Mouse (Mus musculus): ENCODE data around the gene Cux1. TPM values are rescaled to one million over a fixed set of nuclear protein-coding genes. Genes with fewer than 3 reads are reported as not detected.

Gene Cux1
- polyA plus RNA-seq, 1 experiment from 2014 or later: 126 TPM

- no peak for DNase-seq (ENCODE audit: low spot score)
Observed at GRCm38 (mm10) chr5:136386757-136387156, 180.5 kb downstream of the Cux1 start.

DNA sequence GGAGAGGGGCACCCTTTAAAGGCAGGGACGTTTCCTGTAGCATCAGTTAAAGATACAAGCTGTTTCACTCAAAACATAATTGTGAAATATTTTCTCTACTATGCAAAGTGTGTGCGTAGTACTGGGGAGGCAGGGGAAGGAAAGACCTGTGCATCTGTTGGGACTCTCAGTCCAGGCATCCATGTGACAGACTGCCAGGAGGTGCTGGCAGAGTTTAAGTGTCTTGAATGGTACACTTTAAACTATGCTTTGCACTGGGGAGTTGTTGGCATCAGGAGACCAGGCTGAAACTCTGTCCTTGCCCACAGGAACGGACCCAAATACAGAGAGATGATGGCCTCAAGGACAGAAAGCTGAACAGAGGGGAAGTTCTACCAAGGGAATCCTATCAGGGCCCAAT, 182.1 kb downstream of the Cux1 start:
- DNase-seq (ENCODE audit: low spot score): no peak

- DNase-seq (ENCODE audit: low spot score): peak; percentile 67
Observed at GRCm38 (mm10) chr5:136382261-136383005, 184.9 kb downstream of the Cux1 start.

GRCm38 (mm10) chr5:136379405-136379804, 187.9 kb downstream of the Cux1 start:
- no peak for DNase-seq (ENCODE audit: low spot score)

DNA sequence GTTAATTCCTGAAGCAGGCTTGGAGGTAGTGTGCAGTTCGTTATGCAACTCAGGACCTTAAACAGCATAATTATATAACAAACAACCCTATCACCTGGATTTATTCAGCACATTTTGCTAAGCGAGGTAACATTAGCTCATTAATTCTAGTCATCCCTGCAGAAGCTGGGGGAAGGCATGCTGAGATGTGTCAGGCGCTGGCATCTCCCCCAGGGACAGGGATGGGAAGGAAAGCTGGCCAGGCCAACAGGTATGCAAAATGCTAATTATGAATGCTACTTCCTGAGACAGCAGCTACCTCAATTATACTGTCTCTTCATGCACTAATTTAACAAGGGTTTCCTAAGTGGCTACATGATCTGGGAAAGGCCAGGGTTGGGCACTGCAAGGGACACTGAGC, 190.2 kb downstream of the Cux1 start:
- DNase-seq (ENCODE audit: low spot score): no peak

DNA sequence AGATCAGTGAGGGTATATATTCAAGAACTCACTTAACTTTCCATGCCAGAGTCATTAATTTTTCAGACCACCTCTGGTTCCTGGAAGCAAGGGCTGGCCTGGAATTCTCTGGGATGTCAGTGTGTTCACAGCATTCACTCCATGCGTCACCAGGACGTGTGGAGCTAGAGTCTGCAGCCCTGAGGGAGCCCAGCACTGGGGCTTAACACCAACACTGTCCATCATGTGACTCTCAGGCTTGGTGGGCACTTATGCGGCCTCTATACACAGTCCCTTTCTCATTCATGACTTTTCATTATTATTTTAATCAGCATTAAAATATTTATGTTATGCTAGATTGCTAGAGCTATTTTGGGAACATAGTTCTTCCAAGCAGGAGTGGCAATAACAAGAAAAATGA, 191.9 kb downstream of the Cux1 start:
- DNase-seq (ENCODE audit: low spot score): no peak

- no peak for DNase-seq (ENCODE audit: low spot score)
Observed at GRCm38 (mm10) chr5:136372276-136372675, 195.0 kb downstream of the Cux1 start.

GRCm38 (mm10) chr5:136363421-136363820, 203.9 kb downstream of the Cux1 start:
- no peak for DNase-seq (ENCODE audit: low spot score)

DNA sequence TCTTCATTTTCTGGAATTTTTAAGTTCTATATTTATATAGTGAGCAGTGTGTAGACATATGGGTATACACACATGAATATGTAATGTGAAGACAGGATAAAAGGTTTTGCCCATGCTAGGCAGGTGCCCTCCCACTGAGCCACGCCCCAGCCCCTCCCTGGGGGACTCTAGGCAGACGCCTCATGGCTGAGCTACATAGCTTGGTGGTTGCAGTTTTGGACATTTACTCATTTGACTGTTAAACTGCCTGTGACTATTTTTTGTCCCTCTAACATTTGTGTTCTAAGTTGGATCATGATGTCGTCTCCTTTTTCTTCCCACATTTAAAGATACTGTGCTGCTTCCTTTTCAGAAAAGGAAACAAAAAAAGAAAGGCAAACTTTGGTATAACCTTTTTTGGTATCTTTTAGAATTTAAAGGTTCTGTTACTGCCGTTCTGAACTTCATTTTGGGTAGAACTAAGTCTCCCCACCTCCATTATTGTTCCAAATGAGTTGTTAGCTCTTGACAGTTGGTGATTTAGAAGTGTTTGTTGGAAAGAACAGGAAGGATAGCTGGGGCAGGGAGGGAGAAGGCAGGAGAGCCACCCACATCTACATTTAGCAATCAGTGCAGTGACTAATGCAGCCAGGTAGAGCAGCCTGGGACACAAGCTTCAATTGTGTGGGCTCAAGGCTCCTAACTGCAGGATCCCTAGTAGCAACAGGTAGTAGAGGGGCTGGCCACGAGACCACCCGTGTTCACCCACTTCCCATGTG, 204.6 kb downstream of the Cux1 start:
- DNase-seq (ENCODE audit: low spot score): no peak

DNA sequence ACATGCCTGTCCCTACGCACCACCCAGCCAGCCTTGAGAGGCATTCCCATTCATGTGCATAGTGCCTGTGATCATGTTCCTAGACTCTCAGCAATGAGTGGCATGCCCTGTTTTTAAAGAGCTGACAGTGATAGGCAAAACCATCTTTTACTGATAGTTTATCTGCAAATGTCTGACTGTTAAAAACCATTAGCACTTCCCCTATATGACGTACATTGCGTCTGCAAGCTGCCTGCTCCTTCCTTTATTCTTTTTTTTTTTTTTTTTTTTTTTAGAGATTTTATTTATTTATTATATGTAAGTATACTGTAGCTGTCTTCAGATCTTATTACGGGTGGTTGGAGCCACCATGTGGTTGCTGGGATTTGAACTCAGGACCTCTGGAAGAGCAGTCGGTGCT, 205.3 kb downstream of the Cux1 start:
- no peak for DNase-seq (ENCODE audit: low spot score)

DNA sequence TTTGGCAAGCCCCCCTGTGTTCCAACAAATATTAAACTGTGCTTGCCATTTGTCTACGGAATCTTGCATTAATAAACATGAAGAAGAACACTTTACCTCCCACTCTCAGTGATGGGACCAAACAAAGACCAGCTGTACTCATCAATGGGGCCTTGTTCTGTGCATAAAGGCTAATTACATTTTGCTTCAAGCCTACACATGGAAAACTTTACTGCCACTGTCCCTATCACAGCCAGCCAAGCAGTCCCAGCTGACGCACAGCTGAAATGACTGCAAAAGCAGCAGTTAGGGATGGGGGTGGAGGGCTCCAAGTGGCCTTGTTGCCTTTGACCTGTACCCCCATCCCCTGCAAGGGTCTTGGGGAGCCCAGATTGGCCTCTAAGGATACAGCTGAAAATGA, 210.1 kb downstream of the Cux1 start:
- DNase-seq (ENCODE audit: low spot score): no peak

DNA sequence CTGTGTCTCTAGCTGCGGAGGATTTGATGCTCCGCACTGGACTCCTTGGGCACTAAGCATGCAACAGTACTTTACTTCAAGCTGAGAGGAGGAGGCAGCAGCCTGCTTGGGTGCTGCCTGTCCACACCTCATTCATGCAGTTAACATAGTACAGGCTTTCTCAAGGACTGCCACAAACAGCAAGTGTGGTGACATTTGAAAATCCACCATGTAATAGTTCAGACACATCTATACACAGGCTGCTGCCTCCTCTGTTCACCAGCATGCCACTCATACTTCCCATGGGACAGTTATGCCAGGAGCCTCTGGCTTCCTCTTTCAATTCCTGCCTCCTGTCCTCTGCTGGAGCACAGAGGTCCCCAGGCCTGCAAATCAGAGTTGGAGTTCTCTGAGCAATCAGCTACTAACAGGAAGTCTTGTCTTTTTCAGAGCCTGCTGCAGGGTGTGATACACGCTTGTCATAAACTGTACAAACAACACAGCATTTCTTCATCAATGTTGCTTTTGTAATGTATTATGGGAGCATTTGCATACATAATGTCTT, 211.6 kb downstream of the Cux1 start:
- DNase-seq (ENCODE audit: low spot score): no peak

GRCm38 (mm10) chr5:136354729-136355128, 212.6 kb downstream of the Cux1 start:
- no peak for DNase-seq (ENCODE audit: low spot score)

GRCm38 (mm10) chr5:136353114-136353513, 214.2 kb downstream of the Cux1 start:
- no peak for DNase-seq (ENCODE audit: low spot score)

DNA sequence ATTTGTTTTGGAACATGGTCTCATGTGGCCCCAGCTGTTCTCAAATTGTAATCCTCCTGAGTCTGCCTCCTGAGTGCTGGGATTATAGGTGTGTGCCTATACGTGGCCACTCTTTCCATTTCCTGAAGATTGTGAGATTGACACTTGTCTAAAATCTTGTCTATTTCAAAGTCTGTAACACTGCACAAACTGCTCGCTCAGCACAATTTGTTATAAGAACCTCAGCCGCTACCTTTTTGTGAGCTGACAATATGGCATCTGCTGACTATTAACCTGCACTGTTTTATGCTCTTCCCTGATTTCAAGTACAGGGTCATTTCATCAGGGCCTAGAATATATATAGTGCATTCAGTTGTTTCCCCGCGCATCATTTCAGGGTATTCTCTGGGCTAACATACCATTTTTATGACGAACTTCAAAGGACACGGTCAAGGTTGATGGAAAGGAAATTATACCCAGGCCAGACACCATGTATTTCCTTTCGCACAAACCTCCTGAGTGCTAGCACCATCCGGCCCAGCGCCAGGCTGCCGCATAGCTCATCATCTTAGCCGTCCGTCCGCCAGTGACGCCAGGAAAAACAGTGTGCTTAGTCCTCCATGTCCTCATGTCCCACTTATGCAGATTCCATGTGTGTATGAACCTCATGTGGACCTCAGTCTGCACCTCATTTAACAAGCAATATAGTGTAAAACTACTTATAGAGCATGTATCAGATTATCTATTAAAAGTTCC, 224.0 kb downstream of the Cux1 start:
- no peak for DNase-seq (ENCODE audit: low spot score)

DNA sequence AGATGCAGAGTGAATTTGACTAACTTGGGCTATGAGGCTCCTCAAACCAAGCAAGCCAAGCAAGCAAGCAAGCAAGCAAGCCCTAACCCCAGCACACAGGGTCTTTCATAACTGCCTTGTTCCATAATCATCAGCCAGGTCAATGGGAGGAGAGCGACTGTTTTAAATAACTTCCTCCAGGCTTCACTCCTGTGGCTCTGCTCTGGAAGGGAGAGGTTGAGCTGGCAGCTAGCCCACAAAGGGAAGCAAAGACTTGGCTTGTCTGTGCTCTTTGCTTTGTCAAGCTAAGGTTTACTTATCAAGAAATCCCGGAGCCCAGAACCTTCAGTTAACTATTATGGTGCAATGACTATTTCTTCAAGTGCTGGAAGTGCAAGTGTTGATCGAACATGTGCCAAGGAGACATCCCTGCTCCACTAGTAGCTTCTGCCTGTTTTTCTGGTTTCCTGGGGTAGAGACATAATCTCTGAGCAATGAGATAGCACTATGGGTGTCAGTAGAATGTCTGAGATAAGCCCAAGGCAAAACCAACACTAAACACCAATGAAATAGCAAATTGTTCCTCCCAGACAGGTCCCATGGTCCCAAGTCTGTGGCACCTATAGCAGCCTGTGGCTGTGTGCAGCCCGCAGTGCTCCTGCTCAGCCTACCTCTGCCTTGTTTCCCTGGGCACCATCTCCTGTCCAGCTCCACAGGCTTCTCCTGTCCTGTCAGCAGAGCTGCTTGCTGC, 230.3 kb downstream of the Cux1 start:
- no peak for DNase-seq (ENCODE audit: low spot score)

GRCm38 (mm10) chr5:136335681-136336080, 231.6 kb downstream of the Cux1 start:
- no peak for DNase-seq (ENCODE audit: low spot score)

DNA sequence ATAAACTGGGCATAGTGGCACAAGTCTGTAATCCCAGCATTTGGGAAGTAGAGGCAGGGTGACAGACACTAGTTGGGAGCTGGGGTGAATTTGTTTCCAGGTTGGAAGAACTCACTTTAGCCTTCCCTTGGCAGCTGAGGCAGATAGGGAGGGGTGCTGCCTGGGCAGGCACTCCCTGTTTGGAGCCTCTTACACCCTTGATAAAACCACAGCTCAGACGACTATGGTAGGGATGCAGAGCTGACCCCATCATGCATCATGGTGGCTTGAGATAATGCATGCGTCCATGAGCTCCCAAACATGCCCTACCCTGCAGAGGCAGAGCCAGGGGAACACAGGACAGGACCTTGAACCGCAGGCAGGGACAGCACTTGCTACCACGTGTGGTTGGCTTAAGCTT, 232.5 kb downstream of the Cux1 start:
- DNase-seq (ENCODE audit: low spot score): no peak

DNA sequence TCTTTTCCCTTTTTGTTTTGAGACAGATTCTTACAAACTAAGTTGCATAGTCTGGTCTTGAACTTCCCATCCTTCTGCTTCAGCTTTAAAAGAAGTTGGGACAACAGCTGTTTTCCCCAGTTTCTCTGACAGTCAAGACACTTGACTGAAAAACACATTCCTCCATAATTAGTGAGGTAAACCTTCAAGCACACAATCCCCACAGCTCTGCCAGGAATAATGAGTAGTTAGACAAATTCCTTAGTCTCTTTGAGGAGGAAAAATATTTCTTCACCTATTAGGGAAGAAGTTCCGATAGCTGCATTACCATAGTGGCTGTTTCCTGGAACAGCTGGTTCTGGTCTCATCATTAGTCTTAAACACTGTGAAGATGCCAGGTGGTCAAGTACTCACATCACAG, 233.2 kb downstream of the Cux1 start:
- no peak for DNase-seq (ENCODE audit: low spot score)

GRCm38 (mm10) chr5:136332786-136333462, 234.4 kb downstream of the Cux1 start:
- DNase-seq (ENCODE audit: low spot score): no peak

DNA sequence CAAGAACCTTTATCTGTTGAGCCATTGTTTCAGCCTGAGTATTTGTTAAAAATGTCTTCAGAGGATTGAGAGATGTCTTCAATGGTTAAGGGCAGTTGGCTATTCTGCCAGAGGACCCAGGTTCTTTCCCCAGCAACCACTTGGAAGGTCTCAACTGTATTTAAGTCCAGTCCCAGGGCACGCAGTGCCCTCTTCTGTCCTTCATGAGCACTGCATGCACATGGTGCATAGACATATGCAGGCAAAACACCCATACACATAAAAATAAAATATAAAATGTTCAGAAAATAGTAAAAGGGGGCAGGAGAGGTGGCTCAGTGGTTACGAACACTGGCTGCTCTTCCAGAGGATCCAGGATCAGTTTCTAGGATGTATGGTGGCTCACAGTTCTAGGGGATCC, 239.6 kb downstream of the Cux1 start:
- DNase-seq (ENCODE audit: low spot score): no peak
